Mouse (Mus musculus) olfactory bulb, adult 2 months (tissue): ENCODE data around the gene Ccl12. TPM values are rescaled to one million over a fixed set of nuclear protein-coding genes. Genes with fewer than 3 reads are reported as not detected.

Experiments
- H3K27ac ChIP-seq: fragments of 200-500 bp; 2 replicates; pipeline ENCODE4 v1.5.1; 2012; ENCODE audit warnings: low read depth, low read length; ENCODE audit not compliant: insufficient read depth
- H3K4me1 ChIP-seq: fragments of 200-500 bp; 2 replicates; pipeline ENCODE4 v1.6.1; 2012; ENCODE audit warnings: low read length; ENCODE audit not compliant: control insufficient read depth, insufficient read depth
- H3K4me3 ChIP-seq: fragments of 200-500 bp; 2 replicates; pipeline ENCODE4 v1.5.1; 2012; ENCODE audit warnings: mild to moderate bottlenecking, low read depth, low read length, moderate library complexity; ENCODE audit not compliant: insufficient read depth
- CTCF ChIP-seq: fragments of 200-500 bp; IDR thresholded peaks from 2 replicates; pipeline ENCODE4 v1.5.1; 2012; ENCODE audit warnings: low read depth, mild to moderate bottlenecking, low read length, moderate library complexity; ENCODE audit not compliant: insufficient read depth
- POLR2A ChIP-seq: fragments of 200-500 bp; IDR thresholded peaks from 2 replicates; pipeline ENCODE4 v1.6.1; 2012; ENCODE audit warnings: mild to moderate bottlenecking, low read depth, low read length, moderate library complexity; ENCODE audit not compliant: insufficient read depth
- WGBS: fragments of 180-500 bp; shearing (Covaris S2); methylation state at CpG from one replicate; pipeline ENCODE4 v1.1.7; 2018; 5-methylcytosine and 5-hydroxymethylcytosine counted together
- polyA plus RNA-seq: library from polyadenylated mRNA; stranded (reverse); fragments of >200 nt; gene quantifications from 2 replicates; pipeline ENCODE4 v1.2.4, GENCODE M21; 2012; ENCODE audit warnings: low replicate concordance; ENCODE audit not compliant: missing spikeins, insufficient read depth, insufficient read length

The Ccl12 gene
- polyA plus RNA-seq, 1 experiment = not detected

DNA sequence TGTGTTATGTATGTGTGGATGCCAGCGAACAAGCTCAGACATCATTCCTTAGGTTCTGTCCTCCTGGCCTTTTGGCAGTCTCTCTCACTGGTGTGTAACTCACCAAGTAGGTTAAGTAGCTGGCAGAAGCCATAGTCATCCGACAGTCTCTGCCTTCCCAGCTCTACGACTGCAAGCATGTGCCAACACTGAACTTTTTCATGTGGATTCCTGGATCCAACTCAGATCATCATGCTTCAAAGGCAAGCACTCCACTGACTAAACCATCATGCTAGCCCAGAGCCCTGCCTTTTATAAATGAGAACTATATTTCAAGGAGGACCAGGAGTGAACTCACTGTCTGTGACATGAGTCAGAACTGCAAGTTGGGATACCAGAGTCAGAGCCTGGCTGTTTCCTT is 28.0 kb upstream of the Ccl12 start:
- TF ChIP-seq POLR2A (no peak), CTCF (no peak)
- H3K4me3 ChIP-seq = no peak overlapping the region
- no peaks in the 10 kb centered on the region; the same call in 1 of the 2 replicates for H3K4me1 ChIP-seq
- whole genome bisulfite sequencing = 78% methylated on average over 3 of the region's 3 CpGs
- H3K27ac ChIP-seq = no peak overlapping the region

DNA sequence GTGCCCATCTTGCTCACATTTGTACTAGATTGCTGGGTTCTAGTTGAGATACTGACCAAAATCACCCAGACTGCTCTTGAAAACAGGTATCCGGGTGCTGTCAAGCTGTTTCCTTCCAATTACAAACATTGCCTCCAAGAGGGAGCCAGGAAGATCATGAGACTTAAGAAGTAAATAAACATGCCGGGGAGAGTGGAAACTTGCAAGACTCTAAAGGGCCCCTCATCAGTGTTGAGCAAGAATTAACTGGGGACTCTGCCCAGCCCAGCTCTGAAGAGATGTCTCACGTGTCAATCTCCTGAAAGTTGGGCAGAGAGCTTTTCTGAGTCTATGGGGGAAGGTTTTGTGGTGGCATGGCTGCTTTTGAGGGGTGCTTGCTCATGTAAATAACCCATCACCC is 24.6 kb upstream of the Ccl12 start:
- H3K27ac ChIP-seq = no peak overlapping the region
- TF ChIP-seq CTCF (no peak), POLR2A (no peak)
- H3K4me3 ChIP-seq = no peak overlapping the region
- 88% methylated on average over 3 of the region's 3 CpGs for WGBS
- H3K4me1 ChIP-seq = no peaks in the 10 kb centered on the region; the same call in 1 of the 2 replicates

DNA sequence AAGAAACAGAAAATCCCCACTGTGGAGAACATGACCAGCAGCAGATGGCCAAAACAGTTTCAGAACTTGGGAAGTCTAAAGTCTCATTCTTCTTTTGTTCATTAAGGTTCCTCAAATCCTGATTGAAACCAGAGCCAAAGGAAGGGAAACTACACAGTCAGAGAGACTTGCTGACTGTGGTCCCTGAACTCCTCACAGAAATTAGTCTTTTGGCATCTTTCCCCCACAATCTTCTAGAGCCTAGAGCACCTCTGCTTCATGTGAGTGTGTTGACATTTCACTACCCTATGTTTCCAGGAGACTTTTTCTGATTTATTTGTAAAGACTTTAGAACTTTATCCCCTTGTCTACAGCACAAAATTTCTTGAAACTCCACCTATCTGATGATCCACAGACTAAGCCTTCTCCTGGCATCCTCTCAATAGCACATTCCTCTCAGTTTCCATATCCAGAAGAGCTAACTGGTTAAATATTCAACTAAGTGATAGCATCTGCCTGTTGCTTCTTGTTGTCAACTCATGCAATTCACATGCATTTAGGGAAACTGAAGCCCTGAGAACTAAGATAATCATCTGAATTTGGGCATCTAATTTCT is 23.4 kb upstream of the Ccl12 start:
- Histone ChIP-seq H3K4me3 (no peak overlapping the region), H3K4me1 (no peaks in the 10 kb centered on the region; the same call in 1 of the 2 replicates), H3K27ac (no peak overlapping the region)
- TF ChIP-seq CTCF = no peak
- TF ChIP-seq POLR2A = no peak

DNA sequence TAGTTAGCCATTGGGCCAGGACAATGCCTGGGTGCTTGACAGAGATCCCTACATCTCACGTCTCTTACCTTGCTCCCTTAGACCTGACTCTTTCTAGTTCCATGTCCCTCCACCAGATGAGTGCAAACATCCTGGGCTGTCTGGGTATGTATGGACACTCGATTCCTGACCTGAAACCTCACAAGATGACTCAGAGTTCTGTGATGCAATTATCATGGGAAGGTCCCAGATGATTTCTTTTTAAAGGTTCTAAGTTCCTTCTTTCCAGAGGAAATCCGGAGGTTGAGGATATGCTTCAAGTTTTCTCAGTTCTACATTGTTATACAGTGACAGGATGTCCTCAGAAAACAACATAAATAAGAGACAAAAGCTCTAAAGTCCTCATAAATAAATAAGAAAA is 20.8 kb upstream of the Ccl12 start:
- TF ChIP-seq CTCF = no peak
- no peak for TF ChIP-seq POLR2A
- Histone ChIP-seq H3K27ac (no peak overlapping the region), H3K4me3 (no peak overlapping the region), H3K4me1 (no peaks in the 10 kb centered on the region; the same call in 1 of the 2 replicates)
- WGBS = 77% methylated on average over 3 of the region's 3 CpGs

DNA sequence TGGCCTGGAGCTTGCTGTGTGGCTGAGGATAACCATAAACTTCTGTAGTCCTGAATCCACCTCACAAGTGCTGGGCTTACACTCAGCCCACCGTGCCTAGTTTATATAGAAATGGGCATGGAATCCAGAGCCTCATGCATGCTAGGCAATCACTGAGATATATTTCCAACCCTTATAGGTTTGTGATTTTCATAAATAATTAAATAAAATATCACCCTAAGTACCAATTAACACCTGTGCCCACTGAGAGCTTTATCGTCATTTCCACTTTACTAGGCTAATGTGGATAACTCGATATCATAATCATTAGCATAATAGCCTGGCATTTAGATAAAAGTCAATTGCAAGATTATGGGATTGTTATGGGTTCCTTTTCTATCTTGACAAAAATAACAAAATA is 17.3 kb upstream of the Ccl12 start:
- Histone ChIP-seq H3K4me1 (no peaks in the 10 kb centered on the region), H3K4me3 (no peak overlapping the region), H3K27ac (no peak overlapping the region)
- WGBS = 83% methylated on average over 3 of the region's 3 CpGs
- TF ChIP-seq POLR2A (no peak), CTCF (no peak)

DNA sequence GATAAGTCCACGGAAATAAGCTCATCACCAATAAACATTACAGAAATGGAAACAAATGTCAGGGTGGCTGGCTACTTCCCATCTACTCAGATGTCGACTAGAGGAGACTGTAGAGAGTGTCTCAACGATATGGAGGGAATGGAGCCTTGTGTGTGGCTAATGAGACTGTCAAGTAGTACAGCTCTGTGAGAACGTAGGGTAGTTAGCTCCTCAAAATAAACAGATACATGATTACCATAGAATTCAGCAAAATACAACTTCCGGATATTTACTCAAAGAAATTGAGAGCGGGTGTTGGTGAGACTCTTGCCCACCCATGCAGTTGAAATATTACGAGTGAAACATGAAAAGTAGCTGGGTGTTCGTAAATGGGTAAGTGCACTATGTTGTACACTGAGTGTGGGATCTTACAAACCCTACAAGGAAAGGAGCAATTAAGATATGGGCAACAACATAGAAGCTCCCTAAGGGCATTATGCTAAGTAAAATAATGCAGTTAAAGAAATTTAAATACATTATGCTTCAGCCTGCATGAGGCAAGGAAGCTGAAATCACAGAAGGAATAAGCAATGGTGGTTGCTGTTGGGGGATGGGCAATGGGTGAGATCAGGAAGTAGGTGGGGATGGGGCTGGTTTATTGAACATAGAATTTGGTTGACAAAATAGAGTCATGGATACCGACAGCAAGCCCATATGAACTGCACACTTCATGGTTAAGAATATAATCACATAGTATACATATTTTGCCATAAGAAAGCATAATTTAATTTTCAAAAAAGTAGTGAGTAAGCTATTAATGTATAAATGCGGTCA is 1.9 kb upstream of the Ccl12 start:
- H3K4me1 ChIP-seq = no peaks in the 10 kb centered on the region
- no peak overlapping the region for H3K27ac ChIP-seq
- no peak for TF ChIP-seq POLR2A
- no peak for TF ChIP-seq CTCF
- WGBS = 86% methylated on average over 10 of the region's 10 CpGs
- H3K4me3 ChIP-seq = no peak overlapping the region

DNA sequence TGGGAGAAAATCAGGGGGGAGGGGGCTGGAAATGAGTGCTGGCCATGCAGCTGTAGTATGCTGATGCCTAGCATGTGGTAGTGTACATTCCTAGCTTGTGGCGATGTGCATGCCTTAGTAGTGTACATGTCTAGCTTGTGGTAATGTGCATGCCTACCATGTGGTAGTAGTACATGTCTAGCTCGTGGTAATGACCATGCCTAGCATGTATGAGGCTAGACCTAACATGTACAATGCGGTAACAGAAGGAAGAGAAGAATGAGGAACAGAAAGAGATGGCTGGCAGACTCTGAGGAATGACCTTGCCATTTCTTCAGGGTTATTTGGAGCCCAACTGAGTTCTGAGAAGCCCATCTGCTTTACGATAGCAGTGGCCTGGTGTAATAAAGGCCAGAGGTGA is 558 bp upstream of the Ccl12 start:
- Histone ChIP-seq H3K27ac (no peak overlapping the region), H3K4me3 (no peak overlapping the region)
- WGBS = 92% methylated on average over 4 of the region's 4 CpGs

DNA sequence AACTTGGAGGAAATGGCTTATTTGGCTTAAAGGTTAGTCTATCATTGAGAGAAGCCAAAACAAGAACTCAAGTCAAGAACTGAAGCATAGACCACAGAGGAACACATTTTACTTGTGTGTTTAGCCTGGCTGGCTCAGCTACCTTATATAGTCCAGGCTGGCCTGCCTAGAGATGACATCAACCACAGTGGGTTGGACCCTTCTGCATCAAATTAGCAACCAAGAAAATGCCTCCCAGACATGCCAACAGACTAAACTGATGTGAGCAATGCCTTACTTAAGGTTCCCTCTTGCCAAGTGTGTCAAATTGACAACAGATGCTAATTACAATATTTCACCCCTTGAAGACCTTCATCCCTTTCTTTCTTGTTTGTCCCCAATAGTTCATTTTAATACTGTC is 8.0 kb downstream of the Ccl12 start:
- no peak for TF ChIP-seq CTCF
- TF ChIP-seq POLR2A = no peak
- H3K4me3 ChIP-seq = no peak overlapping the region
- H3K27ac ChIP-seq = no peak overlapping the region
- no peaks in the 10 kb centered on the region for H3K4me1 ChIP-seq

More for the DNA sequence above, 558 bp upstream of the Ccl12 start:
- TF ChIP-seq POLR2A = no peak
- TF ChIP-seq CTCF = no peak
- H3K4me1 ChIP-seq = no peaks in the 10 kb centered on the region
